Mouse (Mus musculus): Measurements from ENCODE around the gene Osm.

GRCm38 (mm10) chr11:4190677-4191076 is 45.5 kb upstream of the Osm start:
- TF ChIP-seq CTCF (IDR thresholded peaks at IDR 0.05; ENCODE audit: borderline replicate concordance, extremely low read depth, insufficient read depth, insufficient read length) (no peak), POLR2A (IDR thresholded peaks at IDR 0.05; ENCODE audit: borderline replicate concordance, extremely low read depth, insufficient read depth, insufficient read length, poor library complexity, severe bottlenecking) (no peak)
